Mouse (Mus musculus) forebrain, embryonic 12.5 days (tissue): Measurements from ENCODE around the gene Kdelc1. TPM values are rescaled to one million over a fixed set of nuclear protein-coding genes. Genes with fewer than 3 reads are reported as not detected.
A peak's percentile ranks its signal among the peaks of the same experiment; 100 is the strongest.

Source experiments
- ATAC-seq: fragments of 200-750 bp; cut with Nextera tagmentation; 2 replicates; pipeline ENCODE4 v1.8.0; 2017; ENCODE audit warnings: moderate TSS enrichment; ENCODE audit not compliant: low FRiP score
- H3K27ac ChIP-seq: fragments of 300-500 bp; sonication (generic); 2 replicates; pipeline ENCODE4 v1.5.1; 2016; ENCODE audit warnings: mild to moderate bottlenecking
- H3K27me3 ChIP-seq: fragments of 300-500 bp; sonication (generic); 2 replicates; pipeline ENCODE4 v1.6.1; 2016; ENCODE audit warnings: mild to moderate bottlenecking
- H3K36me3 ChIP-seq: fragments of 300-500 bp; sonication (generic); replicated peaks from 2 replicates; pipeline ENCODE4 v1.6.1; 2016; ENCODE audit warnings: mild to moderate bottlenecking
- H3K4me1 ChIP-seq: fragments of 300-500 bp; sonication (generic); 2 replicates; pipeline ENCODE4 v1.6.1; 2016
- H3K4me2 ChIP-seq: fragments of 300-500 bp; sonication (generic); 2 replicates; pipeline ENCODE4 v1.6.1; 2016; ENCODE audit warnings: mild to moderate bottlenecking, moderate library complexity
- H3K4me3 ChIP-seq: fragments of 300-500 bp; sonication (generic); replicated peaks from 2 replicates; pipeline ENCODE4 v1.5.1; 2016; ENCODE audit warnings: mild to moderate bottlenecking
- H3K9ac ChIP-seq: fragments of 300-500 bp; sonication (generic); 2 replicates; pipeline ENCODE4 v1.6.1; 2016; ENCODE audit warnings: mild to moderate bottlenecking
- H3K9me3 ChIP-seq: fragments of 300-500 bp; sonication (generic); 2 replicates; pipeline ENCODE4 v1.6.1; 2016
- WGBS: fragments of 180-500 bp; shearing (Covaris S2); methylation state at CpG from one replicate; pipeline ENCODE4 v1.1.7; 2016; 5-methylcytosine and 5-hydroxymethylcytosine counted together
- polyA plus RNA-seq: library from polyadenylated mRNA; unstranded; fragments of >200 nt; fragmentation: Nextera tagmentation; extraction: Ambion mirVana; gene quantifications from 2 replicates; pipeline ENCODE4 v1.2.1, GENCODE M21; 2016

Gene Kdelc1
- polyA plus RNA-seq, result 51.3 and 55.0 TPM in 2 replicates

- H3K4me2 ChIP-seq, result peak within 1 kb of the TSS; percentile 79
- peak within 1 kb of the TSS; percentile 97 for H3K27ac ChIP-seq
- H3K9me3 ChIP-seq, result no peaks in the 10 kb centered on the region
- peak; percentile 96 for ATAC-seq
- H3K4me1 ChIP-seq, result peaks cover 18% of the 10 kb centered on the region
- H3K4me3 ChIP-seq, result peak within 1 kb of the TSS; percentile 75
- peak within 1 kb of the TSS; percentile 88 for H3K9ac ChIP-seq
- WGBS, result under 1% methylated on average over 39 of the region's 39 CpGs
- H3K27me3 ChIP-seq, result no peaks in the 10 kb centered on the region
- peaks cover 22% of the 10 kb centered on the region for H3K36me3 ChIP-seq
Measured at GRCm38 (mm10) chr1:44118239-44119054, at the start of gene Kdelc1, which contains the start of gene Bivm. Gene Kdelc1 (minus strand): TSS chr1:44118808. Gene Bivm (plus strand): TSS chr1:44118957.

GRCm38 (mm10) chr1:44167859-44168383, 49.3 kb upstream of the Kdelc1 start:
- H3K4me3 ChIP-seq, result no peak overlapping the region
- 98% methylated on average over 3 of the region's 3 CpGs for WGBS
- H3K4me2 ChIP-seq, result no peak overlapping the region
- no peak overlapping the region for H3K9ac ChIP-seq
- no peaks in the 10 kb centered on the region for H3K4me1 ChIP-seq
- H3K27ac ChIP-seq, result no peak overlapping the region
- H3K9me3 ChIP-seq, result peaks cover 11% of the 10 kb centered on the region
- H3K27me3 ChIP-seq, result no peaks in the 10 kb centered on the region
- no peak for ATAC-seq
- H3K36me3 ChIP-seq, result peaks cover 77% of the 10 kb centered on the region

GRCm38 (mm10) chr1:44162389-44162788, 43.8 kb upstream of the Kdelc1 start:
- Histone ChIP-seq H3K9me3 (no peaks in the 10 kb centered on the region), H3K9ac (no peak overlapping the region), H3K4me1 (no peaks in the 10 kb centered on the region), H3K4me2 (no peak overlapping the region), H3K36me3 (peaks cover 84% of the 10 kb centered on the region), H3K4me3 (no peak overlapping the region), H3K27me3 (no peaks in the 10 kb centered on the region), H3K27ac (no peak overlapping the region)
- 95% methylated on average over 5 of the region's 5 CpGs for WGBS
- no peak for ATAC-seq

- ATAC-seq, result no peak
- H3K36me3 ChIP-seq, result peaks cover 78% of the 10 kb centered on the region
- WGBS, result 97% methylated on average over 6 of the region's 6 CpGs
Measured at GRCm38 (mm10) chr1:44161818-44162217, 43.2 kb upstream of the Kdelc1 start.

GRCm38 (mm10) chr1:44158317-44158716, 39.7 kb upstream of the Kdelc1 start:
- Histone ChIP-seq H3K36me3 (peaks cover 55% of the 10 kb centered on the region), H3K4me3 (no peak overlapping the region), H3K27ac (no peak overlapping the region), H3K27me3 (no peaks in the 10 kb centered on the region), H3K4me2 (no peak overlapping the region), H3K9me3 (no peaks in the 10 kb centered on the region), H3K4me1 (no peaks in the 10 kb centered on the region), H3K9ac (no peak overlapping the region)
- 91% methylated on average over 6 of the region's 6 CpGs for WGBS
- no peak for ATAC-seq

More at GRCm38 (mm10) chr1:44161818-44162217, 43.2 kb upstream of the Kdelc1 start:
- no peak overlapping the region for H3K4me3 ChIP-seq
- no peaks in the 10 kb centered on the region for H3K27me3 ChIP-seq
- no peak overlapping the region for H3K4me2 ChIP-seq
- no peak overlapping the region for H3K27ac ChIP-seq
- no peaks in the 10 kb centered on the region for H3K9me3 ChIP-seq
- H3K4me1 ChIP-seq, result no peaks in the 10 kb centered on the region
- no peak overlapping the region for H3K9ac ChIP-seq

GRCm38 (mm10) chr1:44155287-44155686, 36.7 kb upstream of the Kdelc1 start:
- no peaks in the 10 kb centered on the region for H3K4me1 ChIP-seq
- no peaks in the 10 kb centered on the region for H3K27me3 ChIP-seq
- no peak for ATAC-seq
- WGBS, result 99% methylated on average over 4 of the region's 4 CpGs
- no peak overlapping the region for H3K4me3 ChIP-seq
- peaks cover 30% of the 10 kb centered on the region for H3K36me3 ChIP-seq
- H3K27ac ChIP-seq, result no peak overlapping the region
- no peaks in the 10 kb centered on the region for H3K9me3 ChIP-seq
- H3K4me2 ChIP-seq, result no peak overlapping the region
- no peak overlapping the region for H3K9ac ChIP-seq

- 39% methylated on average over 6 of the region's 6 CpGs for WGBS
Measured at GRCm38 (mm10) chr1:44148706-44149105, 30.1 kb upstream of the Kdelc1 start.

GRCm38 (mm10) chr1:44147563-44148381, 29.2 kb upstream of the Kdelc1 start, which contains the start of gene Ercc5:
Gene Ercc5 (plus strand): TSS chr1:44147744.
- Histone ChIP-seq H3K4me2 (peak within 1 kb of the TSS; percentile 62), H3K4me1 (no peaks in the 10 kb centered on the region; the same call in 1 of the 2 replicates), H3K9ac (peak within 1 kb of the TSS; percentile 71), H3K27me3 (no peaks in the 10 kb centered on the region), H3K27ac (peak within 1 kb of the TSS; percentile 97), H3K4me3 (peak within 1 kb of the TSS; percentile 59), H3K9me3 (no peaks in the 10 kb centered on the region), H3K36me3 (peaks cover 13% of the 10 kb centered on the region)
- ATAC-seq, result peak; percentile 96
- WGBS, result under 1% methylated on average over 66 of the region's 66 CpGs

More at GRCm38 (mm10) chr1:44148706-44149105, 30.1 kb upstream of the Kdelc1 start:
- H3K4me1 ChIP-seq, result no peaks in the 10 kb centered on the region; the same call in 1 of the 2 replicates
- no peak for ATAC-seq
- H3K27ac ChIP-seq, result no peak overlapping the region
- peak overlapping the region; percentile 71 for H3K9ac ChIP-seq
- no peaks in the 10 kb centered on the region for H3K27me3 ChIP-seq
- peak overlapping the region; percentile 62 for H3K4me2 ChIP-seq
- H3K9me3 ChIP-seq, result no peaks in the 10 kb centered on the region
- peaks cover 5% of the 10 kb centered on the region; the same call in 1 of the 2 replicates for H3K36me3 ChIP-seq
- peak overlapping the region; percentile 59 for H3K4me3 ChIP-seq

- no peaks in the 10 kb centered on the region for H3K27me3 ChIP-seq
- 89% methylated on average over 5 of the region's 5 CpGs for WGBS
Measured at GRCm38 (mm10) chr1:44142747-44143146, 24.1 kb upstream of the Kdelc1 start.

GRCm38 (mm10) chr1:44140232-44140631, 21.6 kb upstream of the Kdelc1 start:
- Histone ChIP-seq H3K4me3 (no peak overlapping the region), H3K4me2 (no peak overlapping the region), H3K9me3 (no peaks in the 10 kb centered on the region), H3K4me1 (no peaks in the 10 kb centered on the region), H3K27me3 (no peaks in the 10 kb centered on the region), H3K36me3 (peaks cover 46% of the 10 kb centered on the region), H3K9ac (no peak overlapping the region), H3K27ac (no peak overlapping the region)
- WGBS, result 91% methylated on average over 4 of the region's 4 CpGs
- no peak for ATAC-seq

More at GRCm38 (mm10) chr1:44142747-44143146, 24.1 kb upstream of the Kdelc1 start:
- Histone ChIP-seq H3K4me1 (no peaks in the 10 kb centered on the region; the same call in 1 of the 2 replicates), H3K4me3 (no peak overlapping the region), H3K9me3 (no peaks in the 10 kb centered on the region), H3K27ac (no peak overlapping the region), H3K4me2 (no peak overlapping the region), H3K36me3 (peaks cover 38% of the 10 kb centered on the region), H3K9ac (no peak overlapping the region)
- no peak for ATAC-seq

- WGBS, result 92% methylated on average over 4 of the region's 4 CpGs
- H3K4me3 ChIP-seq, result no peak overlapping the region
- no peak for ATAC-seq
- no peaks in the 10 kb centered on the region for H3K27me3 ChIP-seq
- peaks cover 43% of the 10 kb centered on the region for H3K36me3 ChIP-seq
- no peak overlapping the region for H3K4me2 ChIP-seq
- no peaks in the 10 kb centered on the region for H3K9me3 ChIP-seq
- H3K4me1 ChIP-seq, result no peaks in the 10 kb centered on the region
- H3K9ac ChIP-seq, result no peak overlapping the region
- H3K27ac ChIP-seq, result no peak overlapping the region
Measured at GRCm38 (mm10) chr1:44129929-44130581, 11.4 kb upstream of the Kdelc1 start.
